Mouse (Mus musculus) embryonic facial prominence, embryonic 14.5 days (tissue): ENCODE results near the gene Rab11fip4. TPM values are rescaled to one million over a fixed set of nuclear protein-coding genes. Genes with fewer than 3 reads are reported as not detected.
A peak's percentile ranks its signal among the peaks of the same experiment; 100 is the strongest.

Experiments
- ATAC-seq: fragments of 200-750 bp; cut with Nextera tagmentation; 2 replicates; pipeline ENCODE4 v1.8.0; 2017; ENCODE audit warnings: low read depth, moderate number of reproducible peaks, moderate TSS enrichment
- DNase-seq: peaks from one replicate; pipeline ENCODE4 v3.0.0-alpha.2; 2015; ENCODE audit warnings: low spot score
- H3K27ac ChIP-seq: fragments of 300-500 bp; sonication (generic); replicated peaks from 2 replicates; pipeline ENCODE4 v1.5.1; 2014; ENCODE audit warnings: low read depth, mild to moderate bottlenecking, low read length, moderate library complexity
- H3K27me3 ChIP-seq: fragments of 300-500 bp; sonication (generic); replicated peaks from 2 replicates; pipeline ENCODE4 v1.6.1; 2014; ENCODE audit warnings: low read length; ENCODE audit not compliant: control insufficient read depth, insufficient read depth
- H3K36me3 ChIP-seq: fragments of 300-500 bp; sonication (generic); 2 replicates; pipeline ENCODE4 v1.6.1; 2014; ENCODE audit warnings: low read length, mixed read lengths; ENCODE audit not compliant: control insufficient read depth, insufficient read depth
- H3K4me1 ChIP-seq: fragments of 300-500 bp; sonication (generic); 2 replicates; pipeline ENCODE4 v1.6.1; 2014; ENCODE audit warnings: antibody characterized with exemption, low read length; ENCODE audit not compliant: control insufficient read depth, insufficient read depth
- H3K4me2 ChIP-seq: fragments of 300-500 bp; sonication (generic); 2 replicates; pipeline ENCODE4 v1.6.1; 2014; ENCODE audit warnings: low read depth, mild to moderate bottlenecking, low read length, moderate library complexity, mixed read lengths
- H3K4me3 ChIP-seq: fragments of 300-500 bp; sonication (generic); 2 replicates; pipeline ENCODE4 v1.5.1; 2014; ENCODE audit warnings: low read depth, mild to moderate bottlenecking, low read length
- H3K9ac ChIP-seq: fragments of 300-500 bp; sonication (generic); 2 replicates; pipeline ENCODE4 v1.6.1; 2014; ENCODE audit warnings: low read depth, mild to moderate bottlenecking, low read length, moderate library complexity, mixed read lengths
- H3K9me3 ChIP-seq: fragments of 300-500 bp; sonication (generic); 2 replicates; pipeline ENCODE4 v1.6.1; 2016; ENCODE audit warnings: low read length; ENCODE audit not compliant: control insufficient read depth
- WGBS: fragments of 180-500 bp; shearing (Covaris S2); extraction: QIAGEN DNeasy Blood & Tissue Kit; methylation state at CpG from one replicate; pipeline ENCODE4 v1.1.7; 2014; 5-methylcytosine and 5-hydroxymethylcytosine counted together
- polyA plus RNA-seq: library from polyadenylated mRNA; unstranded; fragments of >200 nt; fragmentation: Nextera tagmentation; extraction: Ambion mirVana; gene quantifications from 2 replicates; pipeline ENCODE4 v1.2.1, GENCODE M21; 2014

Rab11fip4 gene
- polyA plus RNA-seq, 1 experiment from 2014 or later = 5.4 TPM

DNA sequence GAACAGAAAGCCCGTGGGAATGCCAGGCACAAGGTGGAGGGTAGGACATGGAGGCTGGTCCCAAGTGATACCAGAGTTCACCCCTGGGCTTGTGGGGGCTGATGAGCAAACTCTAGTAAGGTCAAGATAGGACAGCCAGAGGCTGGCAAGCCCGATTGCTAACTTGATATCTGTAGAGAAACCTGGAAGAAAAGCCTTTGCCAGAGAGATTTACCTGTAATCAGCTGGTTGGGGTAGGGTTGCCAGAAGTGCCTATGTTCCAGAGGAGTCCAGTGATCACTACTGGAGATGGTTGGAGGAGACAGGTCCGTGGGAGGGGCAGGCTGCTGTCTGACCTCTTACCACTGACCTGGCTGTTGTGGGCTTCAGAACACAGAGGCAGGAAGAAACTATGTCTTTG, 126.3 kb downstream of the Rab11fip4 start:
- Histone ChIP-seq H3K36me3 (no peaks in the 10 kb centered on the region), H3K9me3 (no peaks in the 10 kb centered on the region), H3K4me2 (no peak overlapping the region), H3K9ac (no peak overlapping the region), H3K4me1 (peaks cover 5% of the 10 kb centered on the region), H3K27ac (no peak overlapping the region), H3K4me3 (no peak overlapping the region), H3K27me3 (peaks cover 6% of the 10 kb centered on the region; the same call in 1 of the 2 replicates)
- DNase-seq (no peak), ATAC-seq (no peak)
- WGBS = 56% methylated on average over 3 of the region's 3 CpGs

DNA sequence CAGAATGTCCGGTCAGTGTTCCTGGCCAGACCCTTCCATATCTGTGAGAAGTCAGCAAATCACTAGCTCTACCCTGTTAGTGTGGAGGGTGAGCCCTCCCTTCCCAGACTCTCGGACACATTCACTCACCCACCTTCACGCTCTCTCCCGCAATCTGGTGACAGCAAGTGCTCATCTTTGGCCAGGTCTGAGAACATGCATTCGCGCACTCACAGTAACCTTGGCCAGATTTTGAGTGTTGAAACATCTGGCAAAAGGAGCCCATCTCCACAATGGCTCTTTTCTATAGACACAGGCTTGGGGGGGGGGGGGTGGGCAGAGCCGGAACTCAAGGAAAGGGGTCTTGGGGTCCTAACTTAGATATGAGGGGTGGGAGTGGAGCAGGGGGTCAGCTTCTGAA, 126.8 kb downstream of the Rab11fip4 start:
- 84% methylated on average over 6 of the region's 7 CpGs for WGBS
- no peak overlapping the region for H3K4me3 ChIP-seq
- no peaks in the 10 kb centered on the region for H3K36me3 ChIP-seq
- peaks cover 5% of the 10 kb centered on the region for H3K4me1 ChIP-seq
- no peak overlapping the region for H3K27ac ChIP-seq
- H3K9me3 ChIP-seq = no peaks in the 10 kb centered on the region
- no peak for DNase-seq
- H3K27me3 ChIP-seq = 0 out of 2 replicates have a peak, but pooled peaks cover under 1% of the 10 kb centered on the region
- no peak overlapping the region for H3K4me2 ChIP-seq
- H3K9ac ChIP-seq = no peak overlapping the region
- ATAC-seq = no peak

DNA sequence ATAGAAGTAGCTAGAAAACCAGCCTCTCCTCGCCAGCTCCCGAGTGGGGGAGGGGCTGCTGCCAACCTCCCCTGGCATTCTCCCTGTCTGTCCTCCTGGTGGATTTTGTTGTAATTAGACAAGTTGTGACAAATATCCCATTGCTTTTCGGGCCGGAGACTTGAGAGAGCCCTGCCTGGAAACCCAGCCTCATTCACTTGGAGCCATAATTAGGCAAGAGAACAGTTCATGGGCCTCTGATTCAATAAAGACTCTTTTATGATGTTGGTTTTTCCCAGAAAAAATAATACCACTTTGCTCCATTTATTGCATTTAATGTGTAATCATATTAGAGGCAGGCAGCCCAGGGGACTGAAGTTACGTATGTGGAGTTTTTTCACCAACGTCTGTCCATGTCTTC, 127.2 kb downstream of the Rab11fip4 start:
- H3K4me3 ChIP-seq = no peak overlapping the region
- no peaks in the 10 kb centered on the region for H3K27me3 ChIP-seq
- H3K27ac ChIP-seq = no peak overlapping the region
- no peaks in the 10 kb centered on the region for H3K9me3 ChIP-seq
- no peaks in the 10 kb centered on the region for H3K36me3 ChIP-seq
- H3K9ac ChIP-seq = no peak overlapping the region
- WGBS = 51% methylated on average over 6 of the region's 6 CpGs
- DNase-seq = no peak
- peaks cover 2% of the 10 kb centered on the region for H3K4me1 ChIP-seq
- ATAC-seq = no peak
- no peak overlapping the region for H3K4me2 ChIP-seq

DNA sequence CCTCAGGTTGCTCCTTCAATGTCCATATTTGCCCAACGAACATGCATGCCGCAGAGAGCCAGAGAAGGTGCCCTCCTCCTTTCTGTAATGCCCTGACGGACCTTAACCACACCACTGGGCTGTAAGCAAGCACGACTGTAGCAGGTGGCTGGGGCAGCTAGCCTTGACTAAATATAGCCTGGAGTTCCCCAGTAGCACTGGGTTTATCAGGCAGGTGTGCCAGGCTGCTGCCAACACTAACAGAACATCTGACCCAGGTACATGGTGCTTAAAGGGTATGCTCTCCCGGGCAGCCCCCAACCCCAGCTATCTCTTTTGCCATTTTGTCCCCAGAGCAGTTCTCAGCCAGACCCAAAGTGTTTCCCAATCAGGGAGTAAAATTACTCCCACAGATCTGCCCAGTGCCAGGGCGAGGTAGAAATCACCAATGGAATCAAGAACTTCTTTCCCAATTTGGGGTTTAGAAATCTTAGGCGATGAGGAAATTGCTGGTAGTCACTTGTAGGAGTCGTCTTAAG, 127.9 kb downstream of the Rab11fip4 start:
- 82% methylated on average over 8 of the region's 8 CpGs for WGBS

DNA sequence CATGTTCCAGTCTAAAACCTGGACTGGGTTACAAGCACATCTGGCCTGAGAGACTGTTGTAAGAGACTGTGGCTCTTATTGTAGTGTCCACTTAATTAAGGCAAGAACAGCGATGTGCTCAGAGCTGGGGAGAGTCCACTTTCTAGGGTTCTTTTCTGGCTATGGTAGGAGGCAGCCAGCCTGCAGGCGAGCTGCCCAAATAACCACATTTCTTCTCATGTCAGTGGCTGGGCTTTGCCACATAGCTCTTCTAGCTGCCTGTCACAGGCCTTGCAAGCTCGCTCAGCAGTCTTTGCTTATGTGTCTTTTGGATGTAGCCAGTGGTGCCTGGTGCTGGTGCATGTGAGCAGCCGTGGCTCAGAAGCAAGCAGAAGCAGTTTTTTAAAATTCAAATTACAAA, 129.7 kb downstream of the Rab11fip4 start:
- no peak overlapping the region for H3K27ac ChIP-seq
- H3K27me3 ChIP-seq = no peaks in the 10 kb centered on the region
- H3K4me2 ChIP-seq = no peak overlapping the region
- no peak overlapping the region for H3K9ac ChIP-seq
- H3K36me3 ChIP-seq = no peaks in the 10 kb centered on the region
- ATAC-seq (no peak), DNase-seq (no peak)
- H3K4me3 ChIP-seq = no peak overlapping the region
- 55% methylated on average over 4 of the region's 4 CpGs for WGBS
- H3K4me1 ChIP-seq = no peaks in the 10 kb centered on the region; the same call in none of the 2 replicates
- H3K9me3 ChIP-seq = no peaks in the 10 kb centered on the region

More for the DNA sequence above, 127.9 kb downstream of the Rab11fip4 start:
- Histone ChIP-seq H3K4me1 (no peaks in the 10 kb centered on the region; the same call in none of the 2 replicates), H3K36me3 (no peaks in the 10 kb centered on the region), H3K9ac (no peak overlapping the region), H3K4me2 (no peak overlapping the region), H3K27ac (no peak overlapping the region), H3K4me3 (no peak overlapping the region), H3K9me3 (no peaks in the 10 kb centered on the region), H3K27me3 (no peaks in the 10 kb centered on the region)
- ATAC-seq (no peak), DNase-seq (no peak)

DNA sequence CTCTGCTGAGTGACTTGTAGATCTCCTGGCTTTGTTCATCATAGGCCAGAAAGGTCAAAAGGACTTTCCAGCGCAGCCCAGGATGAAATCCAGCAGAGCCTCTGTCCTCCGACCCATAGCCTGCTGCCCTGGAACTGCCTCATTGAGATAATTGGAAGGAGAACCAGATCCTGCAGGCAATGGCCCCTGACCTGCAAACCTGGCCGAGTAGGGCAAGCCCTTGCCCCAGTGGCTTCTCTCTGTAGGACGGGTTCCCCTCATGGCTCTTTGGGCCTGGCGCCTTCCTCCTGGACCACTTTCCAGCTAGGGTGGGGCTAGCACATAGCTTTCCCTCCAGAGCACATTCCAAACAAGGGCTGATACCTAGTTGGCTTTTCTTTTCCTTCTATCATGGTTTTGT, 131.8 kb downstream of the Rab11fip4 start:
- Histone ChIP-seq H3K4me2 (no peak overlapping the region), H3K36me3 (no peaks in the 10 kb centered on the region; the same call in 1 of the 2 replicates), H3K4me3 (no peak overlapping the region), H3K27me3 (no peaks in the 10 kb centered on the region), H3K4me1 (no peaks in the 10 kb centered on the region; the same call in 1 of the 2 replicates), H3K27ac (no peak overlapping the region), H3K9ac (no peak overlapping the region), H3K9me3 (no peaks in the 10 kb centered on the region)
- WGBS = 78% methylated on average over 5 of the region's 5 CpGs
- ATAC-seq (no peak), DNase-seq (no peak)

DNA sequence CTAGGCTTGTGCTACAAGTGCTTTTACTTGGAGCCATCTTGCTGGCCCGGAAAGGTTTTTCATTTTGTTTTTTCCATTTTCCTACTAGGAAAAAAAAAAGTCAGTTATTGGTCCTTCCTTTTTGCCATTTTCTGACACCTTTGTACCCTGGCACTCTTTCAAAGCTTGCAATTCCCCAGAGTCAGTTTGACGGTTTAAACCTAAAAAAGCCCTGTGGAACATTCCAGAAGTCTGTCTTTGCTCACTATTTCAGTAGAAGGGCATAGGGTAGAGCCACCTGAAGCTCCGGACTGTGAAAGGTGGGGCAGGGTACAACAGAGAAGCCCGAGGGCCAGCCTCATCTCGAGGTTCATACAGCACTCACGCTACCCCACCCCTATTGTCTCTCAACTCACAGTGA, 134.0 kb downstream of the Rab11fip4 start:
- Histone ChIP-seq H3K27ac (no peak overlapping the region), H3K4me1 (peaks cover 4% of the 10 kb centered on the region; the same call in 1 of the 2 replicates), H3K36me3 (no peaks in the 10 kb centered on the region; the same call in 1 of the 2 replicates), H3K9ac (no peak overlapping the region), H3K9me3 (no peaks in the 10 kb centered on the region), H3K4me3 (no peak overlapping the region), H3K27me3 (no peaks in the 10 kb centered on the region), H3K4me2 (no peak overlapping the region)
- WGBS = 88% methylated on average over 6 of the region's 6 CpGs
- no peak for DNase-seq
- no peak for ATAC-seq

DNA sequence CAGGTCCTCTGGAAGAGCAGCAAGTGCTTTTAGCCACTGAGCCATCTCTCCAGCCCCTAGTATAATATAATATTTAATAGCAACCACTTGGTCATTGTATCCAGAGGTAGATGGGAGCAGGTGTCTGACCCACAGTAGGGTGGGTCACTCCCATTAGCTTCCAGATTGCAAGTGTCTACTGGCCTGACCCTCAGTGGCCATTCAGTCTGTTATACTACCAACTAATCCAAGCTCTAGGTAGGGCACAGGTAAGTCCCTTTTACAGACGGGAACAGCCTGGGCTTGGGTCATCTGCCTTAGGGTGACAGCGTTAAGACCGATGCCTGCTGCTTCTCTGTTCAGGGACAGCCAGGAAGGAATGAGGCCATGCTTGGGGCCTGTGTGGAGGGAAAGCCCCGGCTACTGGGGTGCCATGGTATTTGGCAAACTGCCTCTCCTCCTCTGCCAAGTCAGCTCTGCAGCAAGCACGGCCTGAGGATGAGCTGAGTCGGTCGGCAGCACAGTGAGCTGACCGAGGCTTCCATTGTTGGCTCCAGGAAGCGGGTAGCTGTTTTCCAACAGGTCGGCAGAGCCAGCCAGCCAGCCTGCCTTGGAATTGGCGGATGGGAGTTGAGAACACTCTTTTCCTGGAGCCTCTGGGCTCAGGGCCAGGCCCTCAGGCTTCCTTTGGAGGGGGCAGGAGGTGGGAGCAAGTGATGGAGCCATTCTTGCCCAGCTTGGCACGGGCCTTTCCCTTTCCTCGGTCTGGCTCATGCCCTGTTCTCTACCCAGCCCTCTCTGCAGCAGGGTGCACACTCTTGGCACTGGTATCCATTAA, 138.4 kb downstream of the Rab11fip4 start:
- Histone ChIP-seq H3K4me1 (peaks cover 4% of the 10 kb centered on the region; the same call in 1 of the 2 replicates), H3K4me2 (no peak overlapping the region), H3K27ac (peak overlapping the region; percentile 68), H3K9me3 (0 out of 2 replicates have a peak, but pooled peaks cover 4% of the 10 kb centered on the region), H3K4me3 (no peak overlapping the region), H3K27me3 (no peaks in the 10 kb centered on the region), H3K36me3 (peaks cover 4% of the 10 kb centered on the region; the same call in 1 of the 2 replicates), H3K9ac (0 out of 2 replicates have a peak overlapping the region, but pooled peaks have one; percentile 6)
- ATAC-seq = peak; percentile 65
- 66% methylated on average over 9 of the region's 13 CpGs for WGBS
- DNase-seq = peak; percentile 56
